Mouse (Mus musculus) induced T-regulatory cell, adult 2 months (primary cell): ENCODE results near the gene Tph1.

ENCODE experiments used
- DNase-seq: peaks from one replicate; pipeline ENCODE4 v3.0.0-alpha.2; 2012; ENCODE audit warnings: low read depth

The Tph1 gene

DNA sequence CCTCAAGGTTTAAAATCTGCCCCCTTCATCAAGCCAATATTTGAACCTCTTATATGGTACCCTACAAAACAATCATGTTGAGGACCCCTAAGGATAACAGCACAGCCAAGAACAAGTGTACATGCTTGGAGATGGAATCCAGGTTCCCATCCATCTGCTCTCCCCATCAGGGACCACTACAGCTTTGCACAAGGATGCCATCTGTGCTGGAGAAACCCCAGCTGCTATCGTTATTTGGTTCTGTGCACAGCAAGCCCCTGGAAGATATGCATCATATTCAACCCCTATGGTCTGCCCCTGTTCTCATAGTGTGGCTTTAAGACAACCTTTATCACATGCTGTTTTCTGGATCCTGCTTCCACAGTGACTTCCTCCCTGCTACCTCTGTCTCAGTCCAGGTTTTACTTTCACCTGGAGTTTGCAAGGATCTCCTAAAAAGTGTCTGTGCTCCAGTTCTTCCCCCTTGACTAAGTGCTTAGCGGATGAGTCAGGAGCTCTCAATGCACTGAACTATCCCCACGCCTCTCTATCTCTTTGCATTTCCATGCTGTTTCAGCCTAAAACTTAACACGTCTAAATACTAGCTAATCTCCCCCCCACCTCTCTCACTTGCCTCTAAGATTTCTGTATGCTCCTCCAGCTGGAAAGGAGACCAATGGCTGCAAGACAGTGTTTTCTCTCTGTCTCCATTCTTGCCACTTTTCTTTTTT lies 23.8 kb downstream of the Tph1 start:
- no peak for DNase-seq

DNA sequence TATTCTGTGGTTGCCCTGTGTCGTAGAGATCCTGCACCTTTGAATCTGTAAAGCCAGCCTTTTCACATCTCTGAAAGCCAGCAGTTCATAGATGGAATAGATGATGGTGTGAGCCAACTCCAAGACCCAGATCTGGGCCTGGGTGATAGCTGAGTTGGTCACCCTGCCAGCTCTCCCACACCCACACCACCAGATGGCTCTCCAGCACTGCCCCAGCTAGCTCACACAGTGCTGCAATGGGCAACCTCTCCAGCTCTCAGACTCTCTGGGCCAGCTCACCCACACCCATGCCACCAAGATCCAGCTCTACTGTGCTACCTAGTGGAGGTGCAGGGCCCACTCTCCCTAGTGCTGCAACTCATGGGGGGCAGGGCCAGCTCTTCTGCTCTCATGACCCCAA lies 29.2 kb downstream of the Tph1 start:
- no peak for DNase-seq

DNA sequence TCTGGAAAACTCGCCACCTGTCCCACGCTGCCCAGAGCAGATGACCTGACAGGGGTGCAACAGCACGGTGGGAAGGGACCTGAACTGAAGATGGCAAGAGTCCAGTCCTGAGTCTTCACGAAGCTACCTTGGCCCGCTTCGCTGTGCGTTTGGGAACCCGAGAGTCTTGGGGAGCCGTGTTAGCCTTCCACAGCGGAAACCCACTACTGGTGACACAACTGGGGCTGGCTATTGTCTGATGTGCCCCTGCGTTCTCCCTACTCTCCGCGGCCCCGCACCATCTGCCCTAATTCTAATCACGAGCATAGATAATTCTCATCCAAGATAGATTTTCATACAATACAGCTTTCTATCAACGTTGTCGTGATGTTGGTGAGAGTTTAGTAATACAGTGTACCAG lies 32.3 kb downstream of the Tph1 start:
- no peak for DNase-seq

DNA sequence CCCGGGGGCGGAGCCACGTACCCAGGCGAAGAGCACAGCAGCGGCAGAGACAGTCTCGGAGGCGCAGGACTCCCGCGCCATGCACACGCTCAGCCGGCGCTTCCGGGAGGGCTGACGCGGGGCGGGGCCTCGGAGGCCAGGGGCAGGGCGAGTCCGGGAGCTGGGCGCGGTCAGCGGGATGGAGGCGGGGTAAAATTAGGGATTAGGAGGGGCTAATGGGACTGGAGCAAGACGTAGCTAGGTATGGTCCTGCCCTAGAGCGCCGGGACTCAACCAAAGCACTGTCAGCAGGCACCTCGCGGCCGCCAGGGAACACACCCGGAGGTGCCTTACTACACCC lies 32.7 kb downstream of the Tph1 start, which contains the start of gene Sergef:
TSS of gene Sergef (minus strand) at position 116 of the 340 bp plus-strand sequence.
- peak; percentile 91 for DNase-seq

DNA sequence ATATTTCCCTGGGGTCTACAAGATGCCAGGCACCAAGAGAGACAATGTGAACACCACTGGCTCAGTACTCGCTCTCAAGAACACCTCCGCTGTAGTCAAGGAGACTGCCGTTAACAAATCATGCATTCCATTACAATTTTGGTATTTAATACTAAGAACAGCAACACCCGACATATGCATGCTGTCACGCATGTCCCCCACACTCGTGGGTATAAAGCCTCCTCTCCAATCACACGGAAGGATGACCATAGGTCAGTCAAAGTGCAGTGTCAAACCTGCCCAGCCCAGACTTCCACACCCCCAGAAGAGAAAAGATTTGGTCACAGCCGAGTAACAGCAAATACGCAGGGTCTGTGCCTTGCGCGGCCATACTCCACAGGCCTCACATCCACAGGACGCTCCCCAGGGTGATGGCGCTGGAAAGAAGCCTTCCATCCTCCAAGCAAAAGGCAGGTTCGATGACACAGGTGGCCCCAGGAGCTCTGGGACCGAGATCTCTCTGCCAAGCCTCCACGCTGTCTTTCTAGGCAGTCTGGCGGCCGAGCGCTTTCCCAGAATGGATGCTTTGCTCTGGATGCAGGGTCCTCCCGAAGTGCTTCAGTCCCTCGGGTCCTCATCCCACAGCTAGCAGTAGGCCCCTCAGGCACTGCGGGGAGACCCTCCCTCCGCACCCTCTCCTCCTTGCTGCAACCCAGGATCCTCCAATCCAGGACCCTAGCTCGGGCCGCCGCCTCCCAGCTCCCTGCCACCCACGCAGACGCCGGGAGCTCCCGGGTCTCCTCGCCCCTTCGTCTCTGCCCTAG lies 33.2 kb downstream of the Tph1 start:
- no peak for DNase-seq

DNA sequence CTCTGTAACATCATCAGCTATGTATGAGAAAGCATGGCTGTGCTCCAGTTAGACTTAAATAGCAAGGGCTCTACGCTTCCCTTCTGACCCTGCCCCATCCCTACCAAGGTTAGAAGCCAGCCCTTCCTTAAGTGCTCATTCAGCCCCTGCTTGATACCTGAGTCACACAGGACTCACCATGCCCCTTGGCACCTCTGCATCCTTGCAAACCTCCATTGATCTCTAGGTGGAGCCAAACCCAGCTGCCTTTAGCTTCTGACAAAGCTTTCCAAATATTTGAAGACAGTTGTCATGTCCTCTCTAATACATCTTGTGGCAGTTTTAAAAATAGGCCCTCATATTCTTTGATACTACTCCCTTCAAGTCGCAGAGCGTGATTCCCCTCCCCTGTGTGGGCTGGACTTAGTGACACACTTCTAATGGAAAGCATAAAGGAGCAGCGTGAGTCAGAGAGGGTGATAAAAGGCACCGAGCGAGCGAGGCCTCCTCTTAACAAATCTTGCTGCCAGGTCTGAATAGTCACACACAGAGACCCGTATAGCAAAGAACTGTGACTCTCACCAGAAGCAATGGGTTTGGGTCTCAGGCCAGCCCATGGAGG lies 43.9 kb downstream of the Tph1 start:
- DNase-seq, result no peak

DNA sequence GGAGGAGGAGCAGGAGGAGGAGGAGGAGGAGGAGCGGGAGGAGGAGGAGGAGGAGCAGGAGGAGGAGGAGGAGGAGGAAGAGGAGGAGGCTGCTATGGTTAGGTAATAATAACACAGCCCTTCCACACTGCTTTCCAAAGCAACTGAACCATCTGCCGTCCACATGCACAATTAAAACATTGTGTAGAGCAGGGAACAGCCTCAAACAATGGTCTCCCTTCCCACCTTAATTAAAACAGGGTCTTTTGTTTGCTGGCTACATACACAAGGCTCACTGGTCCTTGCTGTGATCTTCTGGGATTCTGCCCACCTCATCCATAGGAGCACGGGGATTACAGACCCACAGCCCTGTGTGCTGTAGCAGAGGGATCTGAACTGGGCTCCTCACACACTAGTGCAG lies 48.4 kb downstream of the Tph1 start:
- DNase-seq, result no peak

DNA sequence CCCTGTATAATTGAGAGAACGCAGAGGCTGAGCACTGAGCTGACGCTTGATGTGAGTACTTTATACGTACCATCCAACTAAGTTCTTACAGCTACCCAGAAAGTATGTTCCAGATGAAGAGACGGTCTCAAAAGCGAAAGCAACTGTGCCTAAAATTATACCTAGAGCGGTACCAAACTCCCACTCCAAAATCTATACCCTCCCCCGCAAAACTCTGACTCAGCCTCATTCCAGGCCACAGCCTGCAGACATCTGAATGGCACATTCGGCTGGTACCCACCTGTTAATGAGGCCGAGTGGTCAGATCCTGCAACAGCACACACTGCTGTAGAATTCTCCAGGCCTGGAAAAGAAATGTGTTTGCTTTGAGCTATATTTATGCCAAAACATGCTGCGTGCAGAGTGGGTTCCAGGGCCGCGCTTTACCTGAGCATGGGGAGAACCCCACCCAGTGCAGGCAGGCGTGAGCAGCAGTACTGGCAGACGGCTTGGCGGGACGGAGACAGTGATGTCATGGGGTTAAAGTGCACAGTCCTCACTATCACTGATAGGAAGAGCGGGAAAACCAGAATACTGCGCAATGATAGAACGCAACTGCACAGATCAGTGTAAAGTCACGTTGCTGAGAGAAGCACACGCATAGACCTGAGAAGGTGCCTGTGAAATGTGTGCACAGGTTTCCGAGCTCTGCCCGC lies 53.8 kb downstream of the Tph1 start:
- DNase-seq, result no peak

DNA sequence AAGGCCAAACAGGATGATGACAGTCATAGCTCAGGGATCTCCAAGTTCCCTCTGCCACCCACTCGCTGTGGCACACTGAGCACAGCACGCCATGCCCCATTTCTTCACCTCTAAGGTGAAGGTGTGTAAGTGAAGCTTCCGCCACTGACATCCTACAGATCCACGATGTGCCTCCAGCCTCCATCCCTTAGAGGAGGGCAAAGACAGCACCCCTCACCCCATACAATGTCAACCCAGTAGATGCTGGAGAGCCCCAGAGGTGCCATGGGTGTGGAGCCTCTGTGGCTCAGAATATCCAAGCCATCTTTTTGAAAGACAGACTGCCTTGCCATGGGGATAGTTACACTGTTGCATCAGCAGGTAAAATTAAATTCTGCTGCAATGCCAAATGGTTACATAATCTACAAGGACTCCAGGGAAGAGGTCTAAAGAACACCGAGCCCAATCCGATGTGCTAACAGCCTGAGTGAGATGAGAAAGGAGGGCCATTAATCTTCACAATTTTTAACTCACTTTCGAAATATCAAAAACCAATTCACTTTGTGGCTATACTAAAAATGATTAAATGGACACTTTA lies 55.8 kb downstream of the Tph1 start:
- no peak for DNase-seq

DNA sequence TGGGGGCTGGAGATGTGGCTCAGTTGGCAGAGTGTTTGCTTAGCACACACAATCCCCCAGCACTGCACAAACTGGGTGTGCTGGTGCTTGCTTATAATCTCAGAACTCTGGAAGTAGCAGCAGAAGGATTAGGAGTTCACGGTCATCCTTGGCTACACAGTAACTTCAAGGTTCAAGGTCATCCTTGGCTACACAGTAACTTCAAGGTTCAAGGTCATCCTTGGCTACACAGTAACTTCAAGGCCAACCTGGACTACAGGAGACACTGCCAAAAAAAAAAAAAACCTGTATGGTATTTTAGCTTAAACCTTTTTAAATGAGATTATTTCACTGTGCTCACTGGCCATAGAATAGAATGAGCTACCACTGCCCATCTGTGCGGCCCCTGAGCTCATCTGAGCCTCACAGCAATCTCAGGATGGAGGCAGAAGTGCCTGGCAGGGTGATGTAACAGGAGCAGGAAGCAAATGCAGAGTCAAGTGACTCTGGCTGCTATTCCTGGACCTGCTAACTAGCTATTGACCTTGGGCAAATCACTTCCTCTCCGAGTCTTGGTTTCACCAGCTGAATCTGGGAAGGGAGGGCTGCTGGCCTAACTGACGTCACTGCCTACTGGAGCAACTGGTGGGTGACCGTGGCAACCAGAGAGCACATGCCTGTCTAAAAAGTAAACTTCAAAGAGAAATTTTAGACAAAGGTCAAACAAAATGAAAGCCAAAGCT lies 56.9 kb downstream of the Tph1 start:
- DNase-seq, result no peak

DNA sequence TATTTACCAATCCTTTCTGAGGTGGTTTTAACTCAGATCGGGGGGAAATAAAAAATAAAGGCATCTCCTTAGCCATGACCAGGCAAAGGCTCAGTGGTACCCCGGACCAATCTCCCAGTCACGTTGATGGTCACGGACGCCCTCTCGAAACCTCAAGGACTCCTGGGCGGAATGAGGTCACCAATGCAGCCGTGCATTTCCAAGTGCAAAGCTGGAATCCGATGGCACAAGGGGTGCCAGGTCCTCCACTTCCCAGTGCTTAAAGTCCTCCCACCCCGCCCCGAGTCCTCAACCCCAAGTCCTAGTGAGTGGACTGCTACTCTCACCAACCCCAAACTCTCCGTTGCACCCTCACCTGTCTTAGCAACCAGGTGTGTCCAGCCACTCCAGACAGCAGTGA lies 58.1 kb downstream of the Tph1 start:
- no peak for DNase-seq

DNA sequence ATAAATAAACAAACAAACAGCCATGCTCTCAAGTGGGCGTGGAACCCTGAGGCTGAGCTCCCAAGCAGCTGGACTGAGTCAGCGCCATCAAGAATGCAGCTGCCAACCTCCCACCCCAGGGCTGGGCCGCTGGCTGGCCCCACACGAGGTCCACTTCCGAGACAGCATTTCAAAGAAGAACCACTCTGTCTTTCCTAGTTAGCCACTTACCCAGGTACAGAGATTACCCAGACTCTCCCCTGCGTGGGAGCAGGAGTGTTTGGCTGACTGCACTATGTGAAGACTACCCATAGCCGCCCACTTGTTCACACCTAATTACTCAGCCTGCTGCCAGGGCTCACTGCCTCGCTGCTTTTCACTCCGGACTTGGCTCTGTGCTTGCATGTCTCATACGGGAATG lies 59.2 kb downstream of the Tph1 start:
- no peak for DNase-seq

DNA sequence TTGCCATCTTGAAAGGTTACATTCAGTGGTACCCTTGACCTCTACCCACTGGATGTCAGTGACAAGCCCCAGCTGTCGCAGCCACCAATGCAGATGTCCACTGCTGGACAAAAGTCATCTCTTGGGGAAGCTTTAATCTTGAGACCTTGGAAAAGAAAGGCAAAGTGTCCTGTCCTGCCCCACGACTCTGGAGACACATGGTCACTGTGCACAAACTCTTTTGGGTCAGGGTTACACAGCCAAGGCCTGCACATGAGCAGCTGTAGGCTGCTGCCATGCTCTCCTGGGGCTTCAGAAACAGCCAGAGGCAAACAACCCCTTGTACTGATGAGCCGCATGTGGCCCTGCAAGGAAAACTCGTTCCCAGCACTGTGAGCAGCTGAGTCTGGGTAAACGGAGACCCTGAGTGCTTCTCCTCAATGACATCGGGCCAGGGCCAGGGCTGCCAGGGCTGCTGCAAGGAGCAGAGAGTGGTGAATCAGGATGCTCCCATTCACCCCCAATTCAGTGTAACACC lies 59.9 kb downstream of the Tph1 start:
- no peak for DNase-seq

DNA sequence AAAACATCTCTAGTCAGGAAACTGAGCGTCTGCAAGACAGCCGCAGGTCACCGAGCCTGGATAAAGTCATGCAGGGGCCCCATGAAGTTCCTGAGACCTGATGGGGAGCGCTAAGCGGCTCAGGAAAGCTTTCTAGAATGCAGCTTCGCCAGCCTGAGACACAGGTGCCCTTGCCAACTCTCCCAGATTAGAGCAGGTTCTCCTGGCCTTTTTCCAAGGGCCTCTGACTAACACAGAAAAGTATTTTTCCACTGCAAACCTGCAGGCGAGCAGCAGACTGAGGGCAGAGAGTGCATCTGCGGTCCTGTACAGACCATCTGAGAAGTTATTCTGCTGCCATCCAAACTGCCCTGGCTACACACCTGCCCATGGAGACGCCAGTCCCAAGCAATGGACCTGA lies 60.4 kb downstream of the Tph1 start:
- DNase-seq, result no peak

DNA sequence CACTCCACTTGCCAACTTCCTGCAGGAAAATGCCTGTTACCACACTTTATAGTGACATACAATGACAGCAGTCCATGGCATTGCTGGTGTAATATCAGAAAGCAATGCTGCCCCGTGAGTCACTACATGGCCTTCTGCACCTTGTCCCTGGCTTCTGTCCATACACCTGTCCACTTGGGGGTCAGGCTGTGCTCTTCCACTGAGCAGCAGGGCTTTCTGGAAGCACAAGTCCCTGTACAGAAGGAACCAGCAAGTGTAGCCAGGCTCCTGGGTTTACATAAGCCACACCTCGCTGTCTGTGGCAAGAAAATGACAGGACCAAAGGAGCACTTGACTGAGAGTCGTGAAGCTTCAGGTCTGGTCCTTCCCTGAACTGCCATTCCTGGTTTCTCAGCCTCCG lies 63.0 kb downstream of the Tph1 start:
- no peak for DNase-seq

DNA sequence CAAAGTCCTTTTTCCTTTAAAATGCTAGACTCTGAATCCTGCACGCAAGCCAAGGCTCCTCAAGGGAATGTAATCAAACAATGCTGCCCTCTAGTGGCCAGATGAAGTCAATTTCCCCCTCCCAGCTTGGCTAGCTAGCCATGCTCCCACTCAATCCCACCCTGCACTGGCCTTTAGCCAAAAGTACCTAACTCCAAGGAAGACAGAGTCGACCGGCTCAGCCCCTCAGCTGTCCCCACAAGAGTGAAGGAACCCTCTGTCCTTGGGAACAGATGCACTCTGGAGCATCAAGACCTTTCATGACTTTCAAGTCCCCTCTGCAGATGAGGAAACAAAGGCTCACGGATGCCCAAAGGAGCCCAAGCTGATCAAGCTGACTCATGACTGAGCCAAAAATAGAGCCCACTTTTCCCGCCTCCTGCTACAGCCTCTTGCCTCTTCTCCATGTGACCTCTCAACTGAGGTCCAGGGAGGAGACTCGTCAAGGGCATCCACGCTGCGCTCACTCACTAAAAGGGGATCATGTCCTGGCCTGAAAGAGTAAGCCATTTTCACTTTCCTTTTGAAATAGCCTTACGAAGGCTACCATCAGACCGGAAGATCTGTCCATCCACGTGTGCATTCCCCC lies 64.8 kb downstream of the Tph1 start:
- peak; percentile 78 for DNase-seq

DNA sequence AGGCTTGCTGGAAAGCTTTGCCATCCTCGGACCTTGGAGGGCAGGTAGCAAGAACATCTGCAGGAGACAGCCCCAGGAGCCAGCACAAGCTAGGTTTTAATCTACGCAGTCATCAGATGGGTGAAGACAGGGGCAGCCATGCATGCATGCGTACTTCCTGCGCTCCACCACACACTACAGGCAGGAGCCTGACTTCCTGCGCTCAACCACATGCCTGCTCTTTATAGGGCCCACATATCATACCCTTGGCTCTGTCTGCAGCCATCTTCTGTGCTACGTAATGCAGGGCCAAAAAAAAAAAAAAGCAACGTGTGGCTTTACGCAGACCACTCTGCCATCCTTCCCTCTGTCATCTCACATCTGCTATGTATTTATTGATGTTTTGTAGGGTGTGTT lies 65.3 kb downstream of the Tph1 start:
- DNase-seq, result no peak

DNA sequence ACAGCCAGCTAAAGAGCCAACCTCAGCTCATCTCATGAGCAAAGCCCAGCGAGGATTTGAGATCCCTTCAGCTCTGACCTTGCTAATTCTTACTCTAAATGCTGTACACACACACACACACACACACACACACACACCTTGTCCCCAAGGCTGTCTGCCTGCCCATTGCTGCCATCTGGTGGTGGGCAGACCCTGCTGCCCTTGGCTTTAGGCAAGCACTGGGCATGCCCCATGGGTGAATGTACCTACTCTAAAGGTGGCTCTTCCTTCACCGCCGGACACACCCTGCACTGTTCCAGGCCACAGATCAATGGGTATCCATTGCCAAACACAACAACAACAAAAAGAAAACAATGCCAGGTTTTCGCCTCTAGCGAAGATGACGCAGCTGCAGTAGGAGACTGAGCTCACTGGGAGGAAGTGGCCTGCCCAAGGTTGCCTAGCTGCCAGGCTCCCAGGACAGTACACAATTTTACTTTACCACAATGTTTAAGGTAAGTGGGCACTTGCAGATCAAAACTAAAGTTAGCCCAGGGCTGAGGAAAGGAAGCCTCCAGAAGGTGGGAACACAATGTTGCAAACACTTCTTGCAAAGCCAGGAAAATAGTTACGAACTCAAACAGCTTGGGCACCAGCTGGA lies 65.8 kb downstream of the Tph1 start:
- DNase-seq, result peak; percentile 70

DNA sequence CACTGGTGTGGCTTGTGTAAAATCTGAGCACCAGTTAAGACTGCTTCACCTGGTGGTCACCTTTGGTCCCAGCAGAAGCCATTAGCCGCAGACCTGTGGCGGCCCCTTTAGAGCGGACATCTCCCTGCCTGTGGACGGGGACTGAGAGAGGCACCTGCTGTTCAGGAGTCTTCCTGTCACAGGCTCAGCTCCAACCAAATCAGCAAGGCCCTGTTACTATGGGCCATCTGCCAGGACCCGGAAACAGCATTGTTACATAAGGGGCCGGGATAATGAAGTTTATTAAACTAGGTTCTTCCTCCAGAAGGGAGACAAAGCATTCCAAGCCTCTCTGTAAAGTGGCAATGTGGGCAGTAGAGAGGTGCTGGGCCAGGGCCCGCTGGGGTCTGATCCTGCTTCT lies 69.3 kb downstream of the Tph1 start:
- no peak for DNase-seq

DNA sequence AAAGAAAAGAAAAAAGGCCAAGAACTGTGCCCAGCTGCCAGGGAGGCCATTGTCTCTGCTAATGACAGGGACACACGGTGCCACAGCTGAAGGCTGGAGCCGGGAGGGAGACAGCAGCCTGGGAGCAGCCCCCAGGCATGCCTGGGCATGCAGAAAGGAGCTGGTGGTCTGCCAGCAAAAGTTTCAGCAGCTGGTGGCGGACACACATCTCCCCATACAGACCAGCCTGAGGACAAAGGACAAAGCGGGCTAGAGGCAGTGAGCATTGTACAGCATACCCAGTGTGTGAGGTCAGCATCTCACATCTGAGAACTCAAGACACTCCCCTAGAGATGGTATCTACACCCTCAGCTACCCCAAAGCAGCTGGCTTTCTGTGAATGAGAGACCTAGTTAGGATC lies 70.3 kb downstream of the Tph1 start:
- no peak for DNase-seq

DNA sequence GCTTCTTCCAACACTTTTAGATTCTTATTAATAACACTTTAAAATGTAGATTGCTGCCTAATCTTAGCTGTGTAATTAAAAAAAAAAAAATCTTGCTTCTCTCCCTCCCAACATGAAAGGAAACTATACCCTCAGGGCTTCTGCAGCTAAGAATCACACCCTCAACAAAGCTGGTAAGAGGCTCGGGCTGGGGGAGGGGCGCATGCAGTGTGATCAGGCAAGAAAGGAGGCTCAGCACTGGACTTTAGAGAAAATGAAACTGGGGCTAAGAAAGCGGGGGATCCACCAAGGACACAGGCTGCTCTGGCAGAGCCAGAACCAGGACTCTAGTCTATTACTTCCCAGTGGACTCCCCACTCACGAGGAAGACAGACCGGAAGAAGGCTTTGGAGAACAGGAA lies 71.2 kb downstream of the Tph1 start:
- no peak for DNase-seq
